24 mouse cellular contexts compared by ENCODE assay signal in genomic region chr14:27785562-27785961, GRCm38 (mm10).
"Had no signal": no experiment of that assay in that cellular context is flagged by ENCODE, and none has a peak within 500 bp of the region (broad histone marks: within the 10 kb centered on the region; RNA-seq: fewer than 3 reads in every experiment).

No protein-coding gene starts in this region.

- H3K27ac ChIP-seq: embryonic facial prominence, embryonic 10.5 days; embryonic facial prominence, embryonic 12.5 days; embryonic facial prominence, embryonic 13.5 days; embryonic facial prominence, embryonic 15.5 days; forebrain, embryonic 10.5 days; forebrain, embryonic 12.5 days; forebrain, embryonic 13.5 days; forebrain, embryonic 15.5 days; gastrocnemius, adult 2 months; heart, adult 2 months had no signal

- H3K9ac ChIP-seq: embryonic facial prominence, embryonic 12.5 days; embryonic facial prominence, embryonic 13.5 days; embryonic facial prominence, embryonic 15.5 days; forebrain, embryonic 12.5 days; forebrain, embryonic 13.5 days; forebrain, embryonic 15.5 days; forebrain, postnatal 0 days had no signal

- H3K36me3 ChIP-seq: embryonic facial prominence, embryonic 10.5 days; embryonic facial prominence, embryonic 12.5 days; embryonic facial prominence, embryonic 13.5 days; embryonic facial prominence, embryonic 15.5 days; forebrain, embryonic 10.5 days; forebrain, embryonic 12.5 days; forebrain, embryonic 15.5 days had no signal

- ATAC-seq: forebrain, embryonic 13.5 days; forebrain, embryonic 14.5 days; forebrain, embryonic 15.5 days; forebrain, embryonic 16.5 days; forebrain, postnatal 0 days had no signal

- H3K27me3 ChIP-seq: embryonic facial prominence, embryonic 12.5 days; embryonic facial prominence, embryonic 13.5 days; embryonic facial prominence, embryonic 15.5 days; forebrain, embryonic 12.5 days; forebrain, embryonic 13.5 days; forebrain, embryonic 15.5 days had no signal

- DNase-seq: cerebellum, adult 8-10 months; cerebellum, adult 9-10 months; cerebellum, adult 9-11 months; embryo, embryonic 11 days; forebrain, postnatal 0 days; gastrocnemius, adult 2 months; gastrocnemius, postnatal 10 days; gastrocnemius, postnatal 14 days; gastrocnemius, postnatal 25 days; gastrocnemius, postnatal 36 days; heart, adult 11 months; heart, adult 18-20 months; heart, adult 2 months had no signal

- H3K9me3 ChIP-seq: embryonic facial prominence, embryonic 10.5 days; embryonic facial prominence, embryonic 12.5 days; embryonic facial prominence, embryonic 13.5 days; embryonic facial prominence, embryonic 15.5 days; forebrain, embryonic 10.5 days; forebrain, embryonic 12.5 days; forebrain, embryonic 13.5 days; forebrain, embryonic 15.5 days had no signal

- H3K4me1 ChIP-seq: forebrain, embryonic 12.5 days; forebrain, embryonic 13.5 days; forebrain, embryonic 15.5 days had no signal

- H3K4me3 ChIP-seq: embryonic facial prominence, embryonic 10.5 days; embryonic facial prominence, embryonic 12.5 days; embryonic facial prominence, embryonic 13.5 days; embryonic facial prominence, embryonic 15.5 days; erythroblast, embryonic 14.5 days; forebrain, embryonic 10.5 days; forebrain, embryonic 12.5 days; forebrain, embryonic 13.5 days; forebrain, embryonic 15.5 days; gastrocnemius, adult 2 months; heart, adult 2 months had no signal

- H3K4me2 ChIP-seq: embryonic facial prominence, embryonic 12.5 days; embryonic facial prominence, embryonic 13.5 days; embryonic facial prominence, embryonic 15.5 days; forebrain, embryonic 12.5 days; forebrain, embryonic 13.5 days; forebrain, embryonic 15.5 days had no signal
